Mouse (Mus musculus) kidney, adult 11 months (tissue): Measurements from ENCODE around the gene Adamts2.
A peak's percentile ranks its signal among the peaks of the same experiment; 100 is the strongest.

Experiments
- DNase-seq: peaks from one replicate; pipeline ENCODE4 v3.0.0; 2022

The Adamts2 gene

DNA sequence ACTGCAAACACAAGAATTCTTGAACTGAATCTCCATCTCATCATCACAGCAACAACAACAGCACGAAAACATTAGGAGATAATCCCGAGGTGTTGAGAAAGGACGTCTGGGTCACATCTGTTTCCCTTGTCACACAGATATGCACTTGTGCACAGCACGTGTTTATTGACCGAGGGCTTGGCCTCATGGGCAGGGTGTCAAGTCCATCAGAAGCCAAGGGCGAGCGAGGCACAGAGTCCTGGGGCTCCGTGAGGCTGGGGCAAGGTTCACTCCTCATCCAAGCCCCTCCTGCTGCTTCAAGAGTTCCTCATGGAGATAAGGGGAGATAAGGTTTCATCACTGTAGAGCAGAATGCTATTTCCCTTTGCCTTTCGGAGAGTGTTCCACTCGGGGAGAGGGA is 137.6 kb downstream of the Adamts2 start:
- DNase-seq: peak; percentile 33

DNA sequence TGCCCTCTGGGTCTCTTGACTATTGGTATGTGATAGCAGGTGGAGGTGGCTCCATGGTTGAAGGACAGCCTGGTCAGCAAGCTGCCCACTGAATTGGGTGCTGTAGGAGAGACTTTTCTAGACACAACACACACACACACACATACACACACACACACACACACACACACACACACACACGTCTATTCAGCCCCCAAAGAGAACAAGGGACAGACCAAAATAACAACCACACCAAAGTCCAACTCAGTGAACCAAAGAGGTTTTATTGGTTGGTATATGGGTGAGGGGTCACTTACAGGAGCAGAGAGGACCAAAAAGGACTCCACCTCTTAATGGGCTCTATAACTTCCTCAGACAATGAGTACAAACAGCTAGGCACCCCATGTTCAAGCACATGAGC is 140.3 kb downstream of the Adamts2 start:
- peak; percentile 17 for DNase-seq

DNA sequence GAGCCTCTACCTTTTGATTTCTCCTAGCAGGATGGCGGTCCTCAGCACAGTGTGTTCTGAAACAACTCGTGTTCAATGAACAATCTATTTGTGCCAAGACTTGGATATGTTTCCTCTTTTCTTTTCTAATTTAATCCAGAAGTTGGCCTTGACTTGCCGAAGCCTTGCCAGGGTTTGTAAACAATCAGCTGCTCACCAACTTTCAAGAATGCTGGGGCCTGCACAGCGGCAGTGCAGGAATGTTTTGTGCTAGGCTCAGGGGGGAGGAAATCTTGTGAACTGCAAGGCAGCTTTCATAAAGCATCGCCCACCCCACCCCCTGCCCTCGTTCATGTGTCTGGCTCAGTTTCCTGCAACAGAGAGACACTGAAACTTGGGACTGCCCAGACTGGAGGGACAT is 143.1 kb downstream of the Adamts2 start:
- DNase-seq: no peak

DNA sequence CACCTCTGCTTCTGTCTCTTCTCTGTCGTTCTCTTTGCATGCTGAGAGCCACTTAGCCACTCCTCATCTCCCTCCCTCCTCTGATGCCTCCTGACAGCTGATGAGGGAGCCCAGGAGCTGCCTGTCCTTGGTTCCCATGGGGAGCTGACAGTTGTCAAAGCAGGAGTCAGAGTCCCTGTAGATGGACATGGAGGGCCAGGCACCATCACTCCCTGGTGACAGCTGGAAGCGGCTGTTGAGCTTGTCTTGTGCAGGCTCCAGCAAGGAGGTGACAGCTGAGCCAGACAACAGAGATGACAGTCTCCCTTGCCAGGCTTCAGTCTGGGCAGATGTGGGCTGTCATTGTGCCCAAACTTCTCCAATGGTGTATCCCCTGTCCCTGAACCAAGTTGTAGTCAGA is 144.6 kb downstream of the Adamts2 start:
- no peak for DNase-seq

DNA sequence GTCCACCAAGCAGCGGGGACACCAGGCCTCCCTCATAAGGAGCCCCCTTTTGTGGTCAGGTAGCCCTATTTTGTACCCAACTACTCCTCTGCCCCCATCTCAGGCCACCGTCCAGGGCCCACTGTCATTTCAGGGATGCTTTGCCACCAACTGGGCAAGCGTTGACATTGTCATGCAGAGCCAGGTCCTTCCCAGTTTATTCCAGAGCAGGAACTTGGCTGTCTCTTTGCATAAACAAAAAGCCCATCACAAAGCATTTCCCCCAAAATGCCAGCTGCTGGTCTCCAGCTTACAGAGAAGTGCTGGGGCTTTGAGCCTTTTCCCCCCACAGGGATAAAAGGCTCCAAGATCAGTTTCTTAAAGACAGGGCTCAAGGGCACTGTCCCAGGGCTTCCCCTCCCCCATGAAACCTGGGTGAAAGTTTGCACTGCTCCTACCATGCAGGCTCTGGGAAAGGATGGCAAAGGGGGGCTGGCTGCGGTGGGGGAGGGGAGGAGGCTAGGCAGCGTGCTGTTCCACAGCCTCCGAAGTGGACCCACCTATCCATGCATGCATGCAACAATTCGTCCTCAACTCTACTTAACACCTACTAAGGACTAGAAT is 149.2 kb downstream of the Adamts2 start:
- DNase-seq: no peak

DNA sequence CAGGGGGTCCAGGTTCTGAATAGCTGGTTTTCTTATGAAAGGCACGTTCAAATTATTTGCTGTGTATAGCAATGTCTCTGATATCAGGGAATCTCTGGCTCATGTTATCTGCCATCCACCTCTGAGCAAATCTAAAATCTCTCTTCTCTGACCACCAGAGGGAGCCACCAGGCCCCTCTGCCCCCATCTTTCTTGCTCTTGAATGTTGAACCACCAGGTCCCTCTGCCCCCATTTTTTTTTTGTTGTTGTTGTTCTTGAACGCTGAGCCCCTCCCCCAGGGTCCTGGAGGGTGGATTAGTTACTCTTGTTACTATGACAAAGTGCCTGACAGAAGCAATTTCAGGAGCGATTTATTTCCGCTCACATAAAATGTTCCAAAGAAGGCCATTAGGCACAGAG is 155.9 kb downstream of the Adamts2 start:
- no peak for DNase-seq

DNA sequence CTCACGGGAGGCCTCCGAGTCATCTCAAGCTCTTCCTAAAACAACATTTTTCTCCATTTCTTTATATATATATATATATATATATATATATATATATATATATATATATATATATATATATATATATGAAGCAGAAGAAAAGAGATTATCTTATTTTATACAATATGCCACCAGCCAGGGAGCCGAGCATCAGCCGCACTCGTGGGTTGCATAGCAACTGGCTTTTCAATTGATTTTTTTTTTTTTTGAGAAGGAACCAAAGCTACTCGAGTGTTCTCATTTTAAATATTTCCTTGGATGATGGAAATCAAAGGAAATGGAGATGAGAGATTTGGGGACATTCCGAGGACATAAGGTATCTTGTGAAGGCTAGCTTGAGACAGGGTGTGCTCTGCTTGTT is 164.6 kb downstream of the Adamts2 start:
- no peak for DNase-seq

DNA sequence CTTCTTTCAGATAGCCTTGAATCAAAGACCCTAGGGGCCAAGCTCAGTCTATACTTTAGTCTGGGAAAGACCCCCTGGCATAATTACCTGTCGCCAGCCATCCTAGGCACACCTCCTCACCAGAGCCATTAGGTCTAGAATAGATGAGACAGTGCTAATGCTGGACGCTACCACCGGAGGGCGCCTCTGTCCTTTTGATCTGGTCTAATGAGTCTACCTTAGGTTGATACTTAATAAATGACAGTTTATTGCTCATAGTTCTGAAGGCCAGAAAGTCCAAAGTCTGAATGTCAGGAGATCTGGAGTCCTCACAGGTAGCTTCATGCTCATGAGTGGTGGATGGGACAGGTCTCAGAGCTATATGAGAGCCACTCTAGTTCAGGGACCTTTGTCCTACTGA is 165.2 kb downstream of the Adamts2 start:
- DNase-seq: peak; percentile 13

DNA sequence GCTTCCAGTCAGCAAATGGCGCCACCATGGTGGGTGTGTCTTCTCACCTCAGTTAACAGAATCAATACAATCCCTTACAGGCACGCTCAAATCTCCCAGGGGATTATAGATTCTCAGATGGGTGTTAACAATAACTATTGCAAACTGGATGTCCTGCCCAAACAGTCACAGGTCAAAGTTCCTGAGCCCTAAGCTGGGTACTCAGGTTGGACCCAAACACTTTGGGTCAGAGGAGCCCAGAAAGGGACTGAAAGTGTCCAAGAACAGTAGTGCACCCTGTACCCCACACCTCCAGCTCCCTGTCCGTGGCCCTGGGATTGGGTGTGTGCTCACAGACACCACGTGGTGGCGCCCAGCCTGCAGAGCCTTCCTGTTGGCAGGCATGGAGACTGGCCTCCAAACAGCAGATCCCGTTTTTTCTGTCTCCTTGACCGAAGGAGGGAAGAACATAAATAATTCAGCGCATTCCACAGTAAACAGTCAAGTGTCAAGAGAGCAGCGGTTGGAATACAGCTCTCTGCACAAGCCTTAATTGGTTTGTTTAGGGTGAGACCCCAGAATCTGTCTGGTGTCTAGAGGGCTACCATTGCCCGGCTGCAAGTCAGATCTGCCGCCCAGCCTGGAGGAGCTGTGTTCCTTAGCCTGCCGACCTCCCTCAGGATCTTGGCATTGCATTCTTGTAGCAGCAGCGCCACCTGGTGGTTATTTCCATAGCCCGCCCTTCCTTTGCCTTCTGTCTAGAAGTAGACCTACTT is 167.3 kb downstream of the Adamts2 start:
- peak; percentile 83 for DNase-seq

DNA sequence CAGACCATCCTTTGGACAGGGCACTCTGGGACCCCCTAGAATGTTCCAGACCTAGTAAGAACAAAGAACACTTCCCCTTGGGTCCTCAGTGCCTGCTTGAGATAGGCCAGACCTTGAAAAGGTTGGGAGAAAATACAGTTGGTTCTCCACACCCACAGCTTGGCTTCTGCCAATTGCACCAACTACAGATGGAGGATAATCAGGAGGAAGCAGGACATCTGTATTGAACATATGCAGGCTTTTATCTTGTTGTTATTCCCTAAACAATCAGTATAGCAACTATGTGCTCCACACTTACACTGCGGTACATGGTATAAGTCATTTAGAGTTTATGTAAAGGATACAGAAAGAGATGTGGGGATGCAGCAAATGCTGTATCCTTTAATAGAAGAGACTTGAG is 169.1 kb downstream of the Adamts2 start:
- DNase-seq: no peak

DNA sequence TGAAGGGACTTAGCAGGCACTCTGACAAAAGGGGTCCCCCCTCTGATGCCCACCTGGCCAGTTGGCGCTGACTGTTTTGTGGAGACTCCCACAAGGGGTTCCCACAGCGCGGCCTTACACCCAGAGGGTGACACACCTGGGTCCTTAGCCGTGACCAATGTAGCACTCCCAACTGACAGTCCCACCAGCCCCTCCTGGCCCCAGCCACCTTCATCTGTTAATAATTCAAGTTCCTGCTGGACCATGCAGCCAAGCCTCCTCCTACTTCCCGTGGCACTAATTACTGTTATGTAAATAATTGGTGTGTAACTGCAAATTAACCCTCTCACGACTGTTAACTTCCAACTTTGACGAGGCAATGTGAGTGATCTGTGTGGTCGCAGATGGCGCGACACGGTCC is 195.8 kb downstream of the Adamts2 start:
- no peak for DNase-seq

DNA sequence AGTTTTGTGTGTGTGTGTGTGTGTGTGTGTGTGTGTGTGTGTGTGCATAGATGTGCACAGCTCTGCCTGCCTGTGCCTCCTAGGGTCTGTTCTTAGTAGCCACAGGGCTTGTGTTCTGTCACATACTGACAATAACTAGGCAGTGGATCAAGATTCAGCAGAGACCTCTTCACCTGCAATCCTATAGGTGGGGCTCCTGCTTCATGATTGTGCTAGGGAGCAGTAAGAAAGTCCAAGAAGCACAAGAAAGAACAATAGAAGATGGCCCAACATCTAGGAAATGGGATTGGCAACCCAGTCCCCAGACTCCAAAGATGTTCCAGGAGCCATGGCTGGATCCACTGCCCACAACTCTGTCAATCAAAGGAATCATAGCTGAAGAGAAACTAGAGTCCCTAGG is 197.0 kb downstream of the Adamts2 start:
- DNase-seq: no peak

DNA sequence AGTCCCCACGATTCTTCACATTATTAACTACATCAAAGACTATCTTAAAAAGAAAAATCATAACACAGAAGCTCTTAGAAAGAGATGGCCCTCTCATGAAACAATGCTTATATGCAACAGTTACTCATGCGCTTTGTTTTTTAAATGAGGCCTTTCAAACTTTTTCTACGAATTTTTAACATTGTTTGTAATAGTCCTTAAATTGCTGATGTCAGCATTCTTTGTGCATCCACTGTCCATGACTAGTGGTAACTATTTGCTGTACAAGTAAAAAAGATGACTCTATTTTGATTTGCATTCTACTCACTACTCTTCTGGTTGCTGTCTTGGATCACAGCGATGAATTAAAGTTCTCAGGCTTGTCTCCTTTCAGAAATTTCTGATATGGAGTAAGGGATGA is 212.3 kb downstream of the Adamts2 start:
- DNase-seq: no peak

DNA sequence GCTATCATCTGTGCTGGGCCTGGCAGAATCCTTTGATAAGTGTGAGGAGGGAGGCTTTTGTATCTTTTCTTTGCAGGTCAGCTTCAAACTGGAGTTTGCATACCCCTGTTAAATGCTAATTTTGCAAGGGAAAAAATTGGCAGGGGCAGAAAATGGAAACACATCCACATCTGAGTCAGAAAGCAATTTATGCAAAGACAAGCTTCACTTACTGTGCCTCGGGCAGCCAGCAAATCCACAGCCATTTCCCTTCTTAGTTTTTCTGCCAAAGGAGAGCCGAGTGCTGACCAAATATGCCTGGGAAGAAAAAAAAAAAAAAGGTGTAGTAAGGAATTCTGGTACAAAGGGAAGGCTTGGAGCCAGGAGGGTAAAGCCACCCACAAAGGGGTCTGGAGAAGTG is 224.3 kb downstream of the Adamts2 start:
- peak; percentile 19 for DNase-seq

DNA sequence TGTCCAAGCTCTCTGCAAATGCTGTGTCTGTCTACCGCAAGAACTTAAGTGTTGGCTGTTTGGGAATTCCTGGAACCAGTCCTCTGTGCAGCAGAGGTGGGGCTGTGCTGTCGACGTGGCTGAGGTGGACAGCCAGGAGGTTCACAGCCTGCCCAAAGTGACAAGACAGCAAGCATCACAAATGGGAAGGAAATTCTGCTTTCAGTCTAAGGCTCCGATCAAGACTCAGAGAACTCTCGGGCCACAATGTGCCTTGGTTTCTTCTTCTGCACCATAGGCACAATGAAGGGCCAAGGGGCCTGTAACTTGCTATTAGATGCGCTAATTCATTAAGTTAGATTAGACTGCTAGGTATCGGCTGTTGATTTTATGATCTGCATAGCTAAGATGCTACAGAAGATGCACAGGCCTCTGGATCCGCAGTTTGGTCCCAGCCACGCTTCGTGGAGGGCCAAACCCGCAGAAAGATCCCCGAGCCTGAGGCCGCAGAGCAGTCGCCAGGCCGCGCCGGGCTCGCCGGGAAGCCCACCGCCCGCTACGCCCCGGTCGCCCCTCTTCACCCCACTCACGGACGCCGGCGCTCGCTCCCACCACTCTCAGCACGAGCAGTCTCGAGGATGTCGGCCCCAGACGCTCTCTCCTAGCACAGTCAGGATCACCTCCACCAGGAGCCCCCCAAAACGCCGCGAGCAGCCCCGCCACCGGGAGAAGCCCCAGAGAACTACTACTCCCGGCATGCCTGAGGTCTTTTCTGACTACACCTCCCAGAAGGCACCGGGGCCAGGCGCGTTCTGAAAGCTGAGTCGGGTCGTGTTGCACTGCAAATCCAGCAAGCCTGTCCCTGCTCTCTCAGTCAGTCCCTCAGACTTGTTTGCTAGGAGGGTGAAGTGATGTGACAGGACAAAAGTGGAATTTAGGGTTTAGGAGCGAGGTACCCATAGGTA is 225.4 kb downstream of the Adamts2 start, which contains the start of gene Zfp354c:
Gene Zfp354c, minus strand, starts transcription at position 715 of the 944 bp plus-strand sequence.
- DNase-seq: peak; percentile 80

DNA sequence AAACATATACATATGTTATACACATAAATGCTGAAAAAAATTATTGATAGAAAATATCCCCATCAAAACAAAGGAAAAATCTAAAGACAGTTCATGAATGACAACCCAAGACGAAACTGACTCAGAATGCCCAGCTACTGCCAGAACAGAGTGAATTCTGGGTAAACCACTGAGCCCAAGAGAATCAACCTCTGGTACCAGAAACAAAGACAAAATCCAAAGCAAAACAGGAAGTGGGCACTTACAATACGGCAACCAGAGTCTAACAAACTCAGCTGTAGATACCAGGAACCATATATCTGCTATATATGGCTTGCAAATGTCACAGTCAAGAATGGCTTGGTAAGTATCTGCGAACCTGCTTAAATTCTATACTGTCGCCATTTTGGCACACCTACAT is 233.8 kb downstream of the Adamts2 start:
- no peak for DNase-seq

DNA sequence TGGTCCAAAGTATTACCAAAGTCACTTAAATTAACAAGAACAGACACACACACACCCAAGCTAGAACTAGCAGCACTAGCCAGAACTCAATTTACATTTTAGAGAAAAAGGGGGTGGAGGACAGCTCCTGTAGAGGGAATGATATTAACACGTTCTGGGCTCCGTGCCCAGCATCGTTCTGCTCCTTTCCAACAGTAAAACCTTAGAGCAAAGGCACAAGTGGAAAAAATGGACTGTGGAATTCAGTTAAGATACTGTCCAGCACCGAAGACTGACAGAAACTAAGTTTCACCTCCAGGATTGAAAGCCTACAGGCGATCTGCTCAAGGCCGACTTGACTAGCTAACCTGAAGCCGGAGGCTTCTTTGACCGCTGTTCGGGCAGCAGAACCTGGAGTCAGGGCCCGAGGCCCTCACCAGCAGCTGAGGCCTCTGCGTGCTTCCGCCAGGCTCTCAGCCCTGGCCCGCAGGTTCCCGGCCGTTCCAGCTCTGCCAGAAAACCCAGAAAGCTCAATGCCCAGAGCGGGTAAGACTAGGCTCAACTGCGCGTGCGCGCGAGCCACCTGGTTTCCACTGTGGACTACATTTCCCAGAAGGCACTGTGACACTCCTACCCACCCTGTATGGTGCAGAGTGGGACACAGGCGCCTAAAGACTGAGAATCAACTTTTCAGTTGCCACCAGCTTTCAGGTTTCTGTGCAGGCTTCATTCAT is 239.3 kb downstream of the Adamts2 start, which contains the start of gene Zfp879:
Gene Zfp879, minus strand, starts transcription at position 530 of the 713 bp plus-strand sequence.
- DNase-seq: peak; percentile 94

DNA sequence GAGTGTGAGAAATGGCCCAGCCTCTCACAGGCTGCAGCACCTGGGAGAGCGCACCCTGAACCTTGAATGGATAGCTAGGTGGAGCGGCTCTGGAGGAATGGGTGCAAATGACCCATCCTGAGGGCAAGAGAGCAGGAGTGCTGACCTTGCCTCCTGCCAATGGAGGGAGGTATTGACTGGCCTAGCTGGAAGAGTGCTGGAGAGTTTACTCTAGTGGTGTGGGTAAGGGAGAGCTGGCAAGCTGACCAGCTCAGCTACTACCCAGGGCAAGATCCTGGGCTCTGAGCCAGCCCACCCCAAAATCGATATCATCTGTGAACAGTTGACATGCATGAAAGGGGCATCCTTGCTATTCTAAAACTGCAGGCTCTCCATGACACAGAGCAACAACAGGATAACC is 244.1 kb downstream of the Adamts2 start:
- no peak for DNase-seq

DNA sequence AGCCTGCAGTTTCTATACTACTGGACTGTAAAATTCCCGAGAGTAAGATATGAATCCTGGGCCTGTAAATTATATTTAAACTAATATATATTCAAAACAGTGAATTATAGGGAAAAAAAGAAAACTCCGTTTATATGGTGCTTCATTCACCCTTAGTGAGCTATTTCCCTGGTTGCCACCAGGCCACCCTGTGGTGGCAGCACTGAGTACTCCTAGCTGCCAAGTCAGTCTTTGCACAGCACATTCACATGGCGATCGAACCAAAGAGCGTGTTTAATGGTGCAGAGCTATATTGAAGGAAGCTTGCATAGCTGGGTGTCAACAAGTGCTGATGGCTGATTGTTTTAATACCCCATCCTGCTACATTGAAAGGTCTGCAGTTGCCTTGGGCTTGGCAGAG is 245.2 kb downstream of the Adamts2 start:
- DNase-seq: no peak

DNA sequence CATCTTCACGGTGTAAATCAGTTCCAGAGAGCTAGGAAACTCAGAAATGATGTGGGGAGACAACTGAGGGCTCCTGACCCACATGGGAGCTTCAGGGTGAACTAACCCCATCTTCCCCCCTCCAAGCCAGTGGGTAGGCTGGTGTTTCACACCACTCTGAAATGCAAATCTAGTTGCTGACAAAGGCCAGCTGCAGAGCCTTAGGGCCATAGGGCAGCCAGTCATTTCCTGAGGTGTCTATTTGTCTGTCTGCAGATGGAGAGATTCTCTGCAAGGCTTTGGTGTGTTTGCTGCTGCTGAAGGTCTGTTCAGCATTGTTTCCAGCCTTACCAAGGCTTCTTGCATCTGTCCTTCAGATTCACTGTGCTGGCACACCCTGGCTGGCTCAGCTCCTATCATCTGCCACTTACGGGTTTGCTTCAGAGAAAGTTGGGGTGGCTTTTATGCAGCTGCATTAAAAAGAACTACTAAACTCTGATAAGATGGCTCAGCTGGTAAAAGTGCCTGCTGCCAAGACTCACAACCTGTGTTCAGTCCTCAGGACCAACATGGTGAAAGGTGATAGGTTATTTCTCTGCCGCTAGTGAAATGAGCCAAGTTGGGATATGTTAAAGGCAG is 246.7 kb downstream of the Adamts2 start:
- DNase-seq: no peak

DNA sequence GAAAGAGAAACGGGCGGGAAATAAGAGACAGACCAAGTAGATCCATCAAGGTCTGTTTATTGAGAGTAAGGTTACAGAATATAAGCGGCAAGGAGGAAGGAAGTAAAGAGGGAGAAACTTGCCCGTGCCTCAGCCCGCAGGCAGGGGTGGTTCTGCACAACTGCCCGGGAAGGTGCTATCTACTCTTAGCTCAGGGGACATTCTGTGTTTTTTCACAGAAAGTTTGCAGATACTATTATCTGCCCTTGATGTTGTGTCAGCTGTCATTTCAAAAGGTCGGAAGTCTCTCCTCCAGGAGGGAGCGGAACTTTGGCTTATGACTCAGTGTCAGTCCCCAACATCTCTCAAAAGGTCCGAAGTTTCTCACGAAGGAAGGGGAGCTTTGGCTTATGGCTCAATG is 247.4 kb downstream of the Adamts2 start:
- no peak for DNase-seq

DNA sequence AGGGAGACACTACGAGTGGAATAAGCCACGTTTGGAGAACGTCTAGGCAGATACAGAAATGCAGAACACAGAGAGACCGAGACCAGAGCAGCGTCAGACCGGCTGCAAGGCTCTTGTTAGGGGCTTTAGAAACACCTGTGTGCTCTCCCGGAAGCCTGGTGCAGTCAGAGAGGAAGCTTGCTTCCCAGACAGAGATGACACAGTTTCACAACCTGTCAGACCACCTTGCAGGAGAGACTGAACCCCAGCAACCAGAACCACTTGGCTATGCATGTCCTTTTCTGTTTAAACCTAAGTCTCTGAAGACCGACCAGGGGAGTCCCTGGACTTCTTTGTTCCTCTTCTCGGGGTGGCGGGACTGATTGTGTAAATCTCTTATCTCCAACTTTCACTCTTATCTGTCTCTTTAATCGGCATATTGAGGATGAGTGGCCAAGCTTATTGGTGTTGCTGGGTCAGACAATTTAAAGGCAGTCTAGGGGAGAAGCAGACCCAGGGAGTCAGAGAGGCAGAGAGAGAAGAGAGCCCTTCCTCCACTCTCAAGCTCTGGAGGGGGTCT is 248.4 kb downstream of the Adamts2 start, which contains the start of gene Grm6:
Gene Grm6, plus strand, starts transcription at position 509 of the 559 bp plus-strand sequence.
- DNase-seq: no peak
